Mouse (Mus musculus) effector memory CD4-positive, alpha-beta T cell, adult 7 months (primary cell): Measurements from ENCODE around the gene Dpep1. TPM values are rescaled to one million over a fixed set of nuclear protein-coding genes. Genes with fewer than 3 reads are reported as not detected.

Experiments used
- polyA plus RNA-seq: library from polyadenylated mRNA; unstranded; fragments of 100-300 nt; shearing (Covaris generic); gene quantifications from one replicate; pipeline ENCODE4 v1.2.1, GENCODE M21; 2017

Dpep1 gene
- polyA plus RNA-seq: not detected

GRCm38 (mm10) chr8:123185566-123186409 is at the start of gene Dpep1:
Dpep1 (plus strand) TSS chr8:123186242.

GRCm38 (mm10) chr8:123157888-123158465 is 28.1 kb upstream of the Dpep1 start, which contains the start of gene Sult5a1:
Sult5a1 (minus strand) TSS chr8:123158315.

GRCm38 (mm10) chr8:123212321-123213117 is 26.5 kb downstream of the Dpep1 start, which contains the start of the genes Chmp1a and Spata33:
Chmp1a (minus strand) TSS chr8:123212763.
Spata33 (plus strand) TSS chr8:123212832.

GRCm38 (mm10) chr8:123224278-123225266 is 38.5 kb downstream of the Dpep1 start, which contains the start of gene Cdk10:
Cdk10 (plus strand) TSS chr8:123224842.

GRCm38 (mm10) chr8:123235520-123236497 is 49.8 kb downstream of the Dpep1 start, which contains the start of gene Spata2l:
Spata2l (minus strand) TSS chr8:123236233.

Other genes with a start within 250 kb of the Dpep1 start
- gene Ankrd11, start 144.0 kb upstream of the Dpep1 start, polyA plus RNA-seq: 295 TPM
- gene Spg7, start 123.3 kb upstream of the Dpep1 start, polyA plus RNA-seq: 85.7 TPM
- gene Rpl13, start 83.9 kb upstream of the Dpep1 start, polyA plus RNA-seq: 955 TPM
- gene Cpne7, start 68.9 kb upstream of the Dpep1 start, polyA plus RNA-seq: 14.2 TPM
- 0.33 TPM for gene Sult5a1, start 27.9 kb upstream of the Dpep1 start, polyA plus RNA-seq
- 162 TPM for gene Chmp1a, start 26.5 kb downstream of the Dpep1 start, polyA plus RNA-seq
- not detected for gene Spata33, start 26.6 kb downstream of the Dpep1 start, polyA plus RNA-seq
- 16.1 TPM for gene Cdk10, start 38.6 kb downstream of the Dpep1 start, polyA plus RNA-seq
- gene Spata2l, start 50.0 kb downstream of the Dpep1 start, polyA plus RNA-seq: 7.9 TPM
- 36.7 TPM for gene Zfp276, start 68.0 kb downstream of the Dpep1 start, polyA plus RNA-seq
- 16.2 TPM for gene Vps9d1, start 68.1 kb downstream of the Dpep1 start, polyA plus RNA-seq
- 5.4 TPM for gene Fanca, start 132.3 kb downstream of the Dpep1 start, polyA plus RNA-seq
- gene Spire2, start 146.5 kb downstream of the Dpep1 start, polyA plus RNA-seq: 0.54 TPM
- 348 TPM for gene Tcf25, start 187.5 kb downstream of the Dpep1 start, polyA plus RNA-seq
- 0.50 TPM for gene Mc1r, start 220.9 kb downstream of the Dpep1 start, polyA plus RNA-seq
- not detected for gene Tubb3, start 225.2 kb downstream of the Dpep1 start, polyA plus RNA-seq
- 8.2 TPM for gene Def8, start 237.3 kb downstream of the Dpep1 start, polyA plus RNA-seq